Mouse (Mus musculus): ENCODE data around the gene Aurkb. TPM values are rescaled to one million over a fixed set of nuclear protein-coding genes. Genes with fewer than 3 reads are reported as not detected.
A peak's percentile ranks its signal among the peaks of the same experiment; 100 is the strongest.

Gene Aurkb
- polyA plus RNA-seq, 1 experiment: 28.2 TPM

DNA sequence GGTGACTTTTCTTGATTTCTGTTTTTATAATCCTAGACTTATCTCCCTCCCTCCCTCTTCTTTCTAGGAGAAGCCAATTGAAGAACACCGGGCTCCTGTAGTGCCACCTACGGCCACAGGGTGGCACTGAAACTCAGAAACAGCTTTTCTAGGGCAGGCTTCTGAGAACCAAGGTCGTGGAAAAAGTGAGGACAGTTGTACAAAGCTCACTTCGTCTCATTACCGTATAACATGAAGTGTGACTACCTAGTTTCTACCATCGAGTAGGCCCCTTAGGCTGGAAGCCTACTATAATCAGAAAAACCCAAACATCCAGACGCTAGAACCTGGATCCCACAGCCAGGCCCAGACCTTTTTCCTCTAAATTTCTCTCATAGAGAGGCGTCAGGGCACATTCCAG lies 21.5 kb downstream of the Aurkb start:
- no peak for TF ChIP-seq CEBPB (IDR thresholded peaks at IDR 0.05; ENCODE audit: insufficient read depth, poor library complexity, severe bottlenecking)
- Histone ChIP-seq H3K27me3 (ENCODE audit: control insufficient read depth, insufficient read depth, insufficient read length) (no peaks in the 10 kb centered on the region), H3K4me2 (ENCODE audit: low read depth) (peak overlapping the region; percentile 62), H3K36me3 (ENCODE audit: control insufficient read depth, insufficient read depth) (no peaks in the 10 kb centered on the region), H3K4me3 (no peak overlapping the region), H3K79me2 (ENCODE audit: control insufficient read depth, insufficient read depth) (no peaks in the 10 kb centered on the region), H3ac (ENCODE audit: control insufficient read depth, insufficient read length) (no peak overlapping the region)

DNA sequence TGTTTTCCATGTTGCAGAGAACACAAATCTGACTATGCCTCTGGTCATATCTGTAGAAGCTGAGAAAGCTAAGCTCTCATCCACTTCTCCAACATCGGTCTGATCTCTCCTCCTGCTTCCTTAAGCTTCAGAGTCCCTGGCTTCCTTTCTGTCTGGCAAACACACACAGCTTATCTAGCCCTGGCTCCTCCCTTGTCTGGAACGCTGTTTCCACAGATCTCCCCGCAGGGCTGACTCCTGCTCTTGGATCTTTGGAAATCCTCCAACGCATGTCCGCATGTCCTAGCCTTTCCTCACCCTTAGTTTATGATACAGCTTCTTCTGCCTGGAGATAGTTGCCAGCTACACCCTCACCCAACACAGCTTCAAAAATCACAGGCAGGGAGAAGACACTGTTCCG lies 22.2 kb downstream of the Aurkb start:
- peak overlapping the region; percentile 62 for H3K4me2 ChIP-seq (ENCODE audit: low read depth)
- H3K36me3 ChIP-seq (ENCODE audit: control insufficient read depth, insufficient read depth): no peaks in the 10 kb centered on the region
- no peak overlapping the region for H3K4me3 ChIP-seq

DNA sequence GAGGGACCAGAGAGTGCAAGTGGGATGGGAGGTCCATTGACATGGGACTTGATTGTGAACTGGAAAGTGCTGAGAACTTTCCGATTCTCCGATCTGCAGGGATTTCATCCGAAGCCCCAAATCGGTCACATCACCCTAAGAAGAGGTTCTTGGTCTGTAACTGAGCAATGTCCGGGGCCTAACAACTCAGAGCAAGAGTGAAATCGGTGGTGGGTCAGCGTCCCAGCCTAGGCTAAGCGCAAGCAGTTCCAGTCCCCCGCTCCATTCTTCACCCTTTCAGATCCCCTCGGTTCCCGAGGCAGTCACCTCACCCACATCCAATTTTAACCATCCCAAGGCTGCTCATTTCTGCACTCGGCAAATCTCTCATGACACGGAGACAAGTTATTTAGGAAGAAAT lies 24.6 kb downstream of the Aurkb start:
- Histone ChIP-seq H3ac (ENCODE audit: control insufficient read depth, insufficient read length) (peak overlapping the region; percentile 27), H3K4me3 (peak overlapping the region; percentile 40), H3K27me3 (ENCODE audit: control insufficient read depth, insufficient read depth, insufficient read length) (no peaks in the 10 kb centered on the region), H3K36me3 (ENCODE audit: control insufficient read depth, insufficient read depth) (no peaks in the 10 kb centered on the region), H3K79me2 (ENCODE audit: control insufficient read depth, insufficient read depth) (no peaks in the 10 kb centered on the region), H3K4me2 (ENCODE audit: low read depth) (peak overlapping the region; percentile 84)
- TF ChIP-seq REST (IDR thresholded peaks at IDR 0.05; ENCODE audit: insufficient read depth, insufficient read length): no peak
- no peak for TF ChIP-seq TCF3 (IDR thresholded peaks at IDR 0.05; ENCODE audit: insufficient read length, low read depth)
- TF ChIP-seq SRF (IDR thresholded peaks at IDR 0.05; ENCODE audit: control insufficient read depth, insufficient read length, low read depth): no peak
- TF ChIP-seq POLR2AphosphoS2 (IDR thresholded peaks at IDR 0.05; ENCODE audit: insufficient read length, low read depth): no peak
- TF ChIP-seq POLR2A (IDR thresholded peaks at IDR 0.05; ENCODE audit: insufficient read length, low read depth): no peak
- no peak for TF ChIP-seq USF1 (IDR thresholded peaks at IDR 0.05; ENCODE audit: low read depth)
- TF ChIP-seq MAX (IDR thresholded peaks at IDR 0.05; ENCODE audit: low read depth): no peak
- TF ChIP-seq E2F4 (IDR thresholded peaks at IDR 0.05; ENCODE audit: insufficient read depth): no peak
- TF ChIP-seq MYOG (IDR thresholded peaks at IDR 0.05; ENCODE audit: control insufficient read depth in 1 of 3, insufficient read depth in 1 of 3, insufficient read length in 2 of 3, low read depth in 2 of 3): no peak
- no peak for TF ChIP-seq MYOD1 (IDR thresholded peaks at IDR 0.05; ENCODE audit: control insufficient read depth in 1 of 3, insufficient read length in 2 of 3, low read depth in 2 of 3)
- TF ChIP-seq CEBPB (IDR thresholded peaks at IDR 0.05; ENCODE audit: insufficient read depth, poor library complexity, severe bottlenecking): no peak
- TF ChIP-seq TCF12 (IDR thresholded peaks at IDR 0.05; ENCODE audit: insufficient read depth, poor library complexity, severe bottlenecking): no peak

More for the DNA sequence above, 22.2 kb downstream of the Aurkb start:
- TF ChIP-seq MYOD1 (IDR thresholded peaks at IDR 0.05; ENCODE audit: control insufficient read depth in 1 of 3, insufficient read length in 2 of 3, low read depth in 2 of 3): no peak
- no peak for TF ChIP-seq CEBPB (IDR thresholded peaks at IDR 0.05; ENCODE audit: insufficient read depth, poor library complexity, severe bottlenecking)
- no peak for TF ChIP-seq MAX (IDR thresholded peaks at IDR 0.05; ENCODE audit: low read depth)
- TF ChIP-seq MYOG (IDR thresholded peaks at IDR 0.05; ENCODE audit: control insufficient read depth in 1 of 3, insufficient read depth in 1 of 3, insufficient read length in 2 of 3, low read depth in 2 of 3): no peak
- TF ChIP-seq TCF12 (IDR thresholded peaks at IDR 0.05; ENCODE audit: insufficient read depth, poor library complexity, severe bottlenecking): no peak
- TF ChIP-seq SRF (IDR thresholded peaks at IDR 0.05; ENCODE audit: control insufficient read depth, insufficient read length, low read depth): no peak
- no peak for TF ChIP-seq E2F4 (IDR thresholded peaks at IDR 0.05; ENCODE audit: insufficient read depth)
- no peaks in the 10 kb centered on the region for H3K27me3 ChIP-seq (ENCODE audit: control insufficient read depth, insufficient read depth, insufficient read length)
- H3ac ChIP-seq (ENCODE audit: control insufficient read depth, insufficient read length): no peak overlapping the region
- H3K79me2 ChIP-seq (ENCODE audit: control insufficient read depth, insufficient read depth): no peaks in the 10 kb centered on the region

DNA sequence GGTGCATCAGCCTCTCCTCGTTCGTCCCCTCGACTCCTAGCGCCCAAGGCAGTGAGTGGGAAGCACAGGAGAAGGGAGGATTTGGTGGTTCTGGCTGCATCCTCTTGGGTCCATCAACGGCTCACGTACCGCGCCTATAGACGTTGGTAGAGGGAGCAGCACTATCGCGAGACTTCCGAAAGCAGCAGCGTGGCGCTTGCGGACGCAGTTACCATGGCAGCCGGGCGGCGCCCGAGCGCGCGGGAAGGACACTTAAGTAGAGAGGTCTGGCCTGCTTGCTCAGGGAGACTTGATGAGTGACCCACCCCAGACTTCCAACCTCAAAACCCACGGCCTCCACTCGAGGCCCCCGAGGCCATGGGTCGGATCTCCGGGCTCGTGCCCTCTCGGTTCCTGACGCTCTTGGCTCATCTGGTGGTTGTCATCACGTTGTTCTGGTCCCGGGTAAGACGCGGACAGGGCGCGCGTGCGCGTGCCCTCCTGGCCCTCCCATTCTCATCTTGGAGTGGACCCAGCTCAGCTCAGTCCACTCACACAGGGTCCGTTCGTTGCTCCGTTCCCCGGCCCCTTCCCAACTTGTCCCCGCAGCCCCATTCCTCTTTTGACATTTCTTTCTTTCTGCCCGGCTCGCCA lies 25.3 kb downstream of the Aurkb start, which contains the start of gene Tmem107:
Gene Tmem107 (plus strand): TSS at position 217 of the 633 bp plus-strand sequence.
- peak within 1 kb of the TSS; percentile 84 for H3K4me2 ChIP-seq (ENCODE audit: low read depth)
- no peaks in the 10 kb centered on the region for H3K36me3 ChIP-seq (ENCODE audit: control insufficient read depth, insufficient read depth)
- no peaks in the 10 kb centered on the region for H3K79me2 ChIP-seq (ENCODE audit: control insufficient read depth, insufficient read depth)
- H3K27me3 ChIP-seq (ENCODE audit: control insufficient read depth, insufficient read depth, insufficient read length): no peaks in the 10 kb centered on the region
- no peak for TF ChIP-seq USF1 (IDR thresholded peaks at IDR 0.05; ENCODE audit: low read depth)
- peak; percentile 95 for TF ChIP-seq POLR2A (IDR thresholded peaks at IDR 0.05; ENCODE audit: insufficient read length, low read depth)
- no peak for TF ChIP-seq E2F4 (IDR thresholded peaks at IDR 0.05; ENCODE audit: insufficient read depth)
- peak; percentile 30 for TF ChIP-seq MAX (IDR thresholded peaks at IDR 0.05; ENCODE audit: low read depth)
- TF ChIP-seq CEBPB (IDR thresholded peaks at IDR 0.05; ENCODE audit: insufficient read depth, poor library complexity, severe bottlenecking): no peak
- TF ChIP-seq TCF3 (IDR thresholded peaks at IDR 0.05; ENCODE audit: insufficient read length, low read depth): no peak
- peak; percentile 99 for TF ChIP-seq POLR2AphosphoS2 (IDR thresholded peaks at IDR 0.05; ENCODE audit: insufficient read length, low read depth)
- no peak for TF ChIP-seq MYOG (IDR thresholded peaks at IDR 0.05; ENCODE audit: control insufficient read depth in 1 of 3, insufficient read depth in 1 of 3, insufficient read length in 2 of 3, low read depth in 2 of 3)
- no peak for TF ChIP-seq MYOD1 (IDR thresholded peaks at IDR 0.05; ENCODE audit: control insufficient read depth in 1 of 3, insufficient read length in 2 of 3, low read depth in 2 of 3)
- no peak for TF ChIP-seq TCF12 (IDR thresholded peaks at IDR 0.05; ENCODE audit: insufficient read depth, poor library complexity, severe bottlenecking)
- no peak for TF ChIP-seq SRF (IDR thresholded peaks at IDR 0.05; ENCODE audit: control insufficient read depth, insufficient read length, low read depth)
- no peak for TF ChIP-seq REST (IDR thresholded peaks at IDR 0.05; ENCODE audit: insufficient read depth, insufficient read length)
- peak within 1 kb of the TSS; percentile 40 for H3K4me3 ChIP-seq
- peak within 1 kb of the TSS; percentile 27 for H3ac ChIP-seq (ENCODE audit: control insufficient read depth, insufficient read length)

DNA sequence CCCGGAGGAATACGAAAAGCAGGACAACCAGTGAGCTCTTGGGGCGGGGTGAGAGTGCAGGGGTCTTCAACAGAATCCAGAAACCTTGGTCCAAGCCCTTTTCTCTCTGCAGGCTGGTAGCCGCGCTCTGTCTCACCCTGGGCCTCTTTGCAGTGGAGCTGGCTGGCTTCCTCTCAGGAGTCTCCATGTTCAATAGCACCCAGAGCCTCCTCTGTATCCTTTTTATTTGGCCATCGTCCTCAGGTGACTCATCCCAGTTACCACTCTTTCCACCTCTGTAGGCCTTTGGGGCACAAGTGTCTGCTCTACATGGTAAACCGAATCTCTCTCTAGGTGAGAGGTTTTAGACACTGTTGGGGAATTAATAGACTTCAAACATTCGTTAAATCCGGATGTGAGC lies 25.8 kb downstream of the Aurkb start:
- H3ac ChIP-seq (ENCODE audit: control insufficient read depth, insufficient read length): peak overlapping the region; percentile 27
- H3K4me2 ChIP-seq (ENCODE audit: low read depth): peak overlapping the region; percentile 84
- H3K4me3 ChIP-seq: peak overlapping the region; percentile 40
- H3K79me2 ChIP-seq (ENCODE audit: control insufficient read depth, insufficient read depth): no peaks in the 10 kb centered on the region
- TF ChIP-seq MYOD1 (IDR thresholded peaks at IDR 0.05; ENCODE audit: control insufficient read depth in 1 of 3, insufficient read length in 2 of 3, low read depth in 2 of 3) (no peak), SRF (IDR thresholded peaks at IDR 0.05; ENCODE audit: control insufficient read depth, insufficient read length, low read depth) (no peak), REST (IDR thresholded peaks at IDR 0.05; ENCODE audit: insufficient read depth, insufficient read length) (no peak), E2F4 (IDR thresholded peaks at IDR 0.05; ENCODE audit: insufficient read depth) (no peak), POLR2AphosphoS2 (IDR thresholded peaks at IDR 0.05; ENCODE audit: insufficient read length, low read depth) (no peak), MYOG (IDR thresholded peaks at IDR 0.05; ENCODE audit: control insufficient read depth in 1 of 3, insufficient read depth in 1 of 3, insufficient read length in 2 of 3, low read depth in 2 of 3) (no peak), USF1 (IDR thresholded peaks at IDR 0.05; ENCODE audit: low read depth) (no peak), MAX (IDR thresholded peaks at IDR 0.05; ENCODE audit: low read depth) (no peak), POLR2A (IDR thresholded peaks at IDR 0.05; ENCODE audit: insufficient read length, low read depth) (no peak), TCF3 (IDR thresholded peaks at IDR 0.05; ENCODE audit: insufficient read length, low read depth) (no peak)
- no peaks in the 10 kb centered on the region for H3K27me3 ChIP-seq (ENCODE audit: control insufficient read depth, insufficient read depth, insufficient read length)
- no peaks in the 10 kb centered on the region for H3K36me3 ChIP-seq (ENCODE audit: control insufficient read depth, insufficient read depth)

Measured in myocyte (in vitro differentiated cells).